Mouse (Mus musculus) layer of hippocampus, postnatal 10 days (tissue): ENCODE data around the gene Adamts9. TPM values are rescaled to one million over a fixed set of nuclear protein-coding genes. Genes with fewer than 3 reads are reported as not detected.

Experiments
- DNase-seq, 2 experiments: peaks; one replicate each; pipeline ENCODE4 v3.0.0; 2021; ENCODE audit warnings: low spot score in 2 of 2
- long read RNA-seq: library from polyadenylated mRNA; stranded (forward); transcript quantifications from one replicate; pipeline ENCODE4 v2.0.0, GENCODE M21; 2023
- total RNA-seq, 2 experiments: library from RNA; stranded (reverse); gene quantifications; 2 replicates each; pipeline ENCODE4 v1.2.3; 2021

The Adamts9 gene
- 10 to 100 TPM; 14.0 to 14.9 TPM for total RNA-seq
- long read RNA-seq, partial matches to known transcripts, result 0 of 2 reads
- long read RNA-seq, other reads (novel, unspliced or antisense), result 2 of 2 reads

- DNase-seq, result peak; percentile 46 to 70
Measured at GRCm38 (mm10) chr6:92943057-92943781, at the start of gene Adamts9. Gene Adamts9, minus strand, starts transcription at chr6:92943492.

GRCm38 (mm10) chr6:92991616-92992015 is 48.3 kb upstream of the Adamts9 start:
- DNase-seq, result no peak

- no peak for DNase-seq
Measured at GRCm38 (mm10) chr6:92988620-92988998, 45.3 kb upstream of the Adamts9 start.

GRCm38 (mm10) chr6:92987846-92988619 is 44.7 kb upstream of the Adamts9 start:
- DNase-seq, result no peak

- no peak for DNase-seq
Measured at GRCm38 (mm10) chr6:92987366-92987765, 44.1 kb upstream of the Adamts9 start.

GRCm38 (mm10) chr6:92983421-92983820 is 40.1 kb upstream of the Adamts9 start:
- no peak for DNase-seq

GRCm38 (mm10) chr6:92981451-92982186 is 38.3 kb upstream of the Adamts9 start:
- DNase-seq, result no peak

- no peak for DNase-seq
Measured at GRCm38 (mm10) chr6:92973340-92973739, 30.0 kb upstream of the Adamts9 start.

- DNase-seq, result no peak
Measured at GRCm38 (mm10) chr6:92968718-92969117, 25.4 kb upstream of the Adamts9 start.

- no peak for DNase-seq
Measured at GRCm38 (mm10) chr6:92968216-92968615, 24.9 kb upstream of the Adamts9 start.

GRCm38 (mm10) chr6:92962966-92963365 is 19.7 kb upstream of the Adamts9 start:
- DNase-seq, result no peak

- no peak for DNase-seq
Measured at GRCm38 (mm10) chr6:92960997-92961396, 17.7 kb upstream of the Adamts9 start.

- DNase-seq, result no peak
Measured at GRCm38 (mm10) chr6:92959416-92959815, 16.1 kb upstream of the Adamts9 start.

- DNase-seq, result no peak
Measured at GRCm38 (mm10) chr6:92947337-92948042, 4.2 kb upstream of the Adamts9 start.

GRCm38 (mm10) chr6:92944711-92945110 is 1.4 kb upstream of the Adamts9 start:
- DNase-seq, result no peak

GRCm38 (mm10) chr6:92944048-92944685 is 875 bp upstream of the Adamts9 start:
- DNase-seq, result no peak

- DNase-seq, result peak; percentile 11 to 30
Measured at GRCm38 (mm10) chr6:92941756-92942420, 1.4 kb downstream of the Adamts9 start.

- peak; percentile 62 to 74 for DNase-seq
Measured at GRCm38 (mm10) chr6:92941281-92941731, 2.0 kb downstream of the Adamts9 start.

GRCm38 (mm10) chr6:92940191-92941131 is 2.8 kb downstream of the Adamts9 start:
- DNase-seq, result peak; percentile 22 to 23
